Mouse (Mus musculus): ENCODE measurements around the gene Cpox. TPM values are rescaled to one million over a fixed set of nuclear protein-coding genes. Genes with fewer than 3 reads are reported as not detected.

The Cpox gene
- polyA plus RNA-seq, 1 experiment from 2014 or later, result 388 TPM

GRCm38 (mm10) chr16:58635866-58636265 is 34.2 kb upstream of the Cpox start:
- Histone ChIP-seq H3K27me3 (replicated peaks; ENCODE audit: control insufficient read depth, insufficient read depth, low read length) (no peaks in the 10 kb centered on the region), H3K4me3 (ENCODE audit: low read depth, low read length) (no peak overlapping the region), H3K4me2 (no peak overlapping the region), H3K27ac (ENCODE audit: low read depth, low read length) (no peak overlapping the region), H3K9me3 (ENCODE audit: control insufficient read depth, low read length) (no peaks in the 10 kb centered on the region), H3K9ac (ENCODE audit: low read depth, low read length) (no peak overlapping the region), H3K4me1 (replicated peaks; ENCODE audit: control insufficient read depth, insufficient read depth, low read length) (peaks cover 7% of the 10 kb centered on the region), H3K36me3 (ENCODE audit: control insufficient read depth, insufficient read depth, low read length) (no peaks in the 10 kb centered on the region)
- ATAC-seq (replicated peaks; ENCODE audit: low FRiP score) (no peak), DNase-seq (ENCODE audit: low spot score) (no peak)
- 72% methylated on average over 2 of the region's 2 CpGs for WGBS

GRCm38 (mm10) chr16:58637448-58637847 is 32.6 kb upstream of the Cpox start:
- Histone ChIP-seq H3K27me3 (replicated peaks; ENCODE audit: control insufficient read depth, insufficient read depth, low read length) (no peaks in the 10 kb centered on the region), H3K4me2 (0 out of 2 replicates have a peak overlapping the region, but pooled peaks have one; percentile 13), H3K4me1 (replicated peaks; ENCODE audit: control insufficient read depth, insufficient read depth, low read length) (peaks cover 7% of the 10 kb centered on the region), H3K9me3 (ENCODE audit: control insufficient read depth, low read length) (no peaks in the 10 kb centered on the region), H3K4me3 (ENCODE audit: low read depth, low read length) (no peak overlapping the region), H3K36me3 (ENCODE audit: control insufficient read depth, insufficient read depth, low read length) (no peaks in the 10 kb centered on the region), H3K9ac (ENCODE audit: low read depth, low read length) (no peak overlapping the region), H3K27ac (ENCODE audit: low read depth, low read length) (peak overlapping the region; percentile 28; the same call in 1 of the 2 replicates)
- 40% methylated on average over 4 of the region's 4 CpGs for WGBS
- no peak for DNase-seq (ENCODE audit: low spot score)
- peak; percentile 91 for ATAC-seq (replicated peaks; ENCODE audit: low FRiP score)

- peaks cover 7% of the 10 kb centered on the region for H3K4me1 ChIP-seq (replicated peaks; ENCODE audit: control insufficient read depth, insufficient read depth, low read length)
- H3K27ac ChIP-seq (ENCODE audit: low read depth, low read length), result peak overlapping the region; percentile 28; the same call in 1 of the 2 replicates
- H3K9ac ChIP-seq (ENCODE audit: low read depth, low read length), result no peak overlapping the region
- 0 out of 2 replicates have a peak overlapping the region, but pooled peaks have one; percentile 13 for H3K4me2 ChIP-seq
- 79% methylated on average over 7 of the region's 7 CpGs for WGBS
- H3K27me3 ChIP-seq (replicated peaks; ENCODE audit: control insufficient read depth, insufficient read depth, low read length), result no peaks in the 10 kb centered on the region
- peak; percentile 39 for ATAC-seq (replicated peaks; ENCODE audit: low FRiP score)
- no peak for DNase-seq (ENCODE audit: low spot score)
- H3K4me3 ChIP-seq (ENCODE audit: low read depth, low read length), result no peak overlapping the region
- no peaks in the 10 kb centered on the region for H3K36me3 ChIP-seq (ENCODE audit: control insufficient read depth, insufficient read depth, low read length)
- no peaks in the 10 kb centered on the region for H3K9me3 ChIP-seq (ENCODE audit: control insufficient read depth, low read length)
These were observed 32.1 kb upstream of the Cpox start for GRCm38 (mm10) chr16:58638016-58638415.

- 71% methylated on average over 3 of the region's 3 CpGs for WGBS
- no peak within 1 kb of the TSS for H3K9ac ChIP-seq (ENCODE audit: low read depth, low read length)
- no peaks in the 10 kb centered on the region for H3K27me3 ChIP-seq (replicated peaks; ENCODE audit: control insufficient read depth, insufficient read depth, low read length)
- H3K36me3 ChIP-seq (ENCODE audit: control insufficient read depth, insufficient read depth, low read length), result no peaks in the 10 kb centered on the region
- H3K4me3 ChIP-seq (ENCODE audit: low read depth, low read length), result no peak within 1 kb of the TSS
- H3K27ac ChIP-seq (ENCODE audit: low read depth, low read length), result peak within 1 kb of the TSS; percentile 28; the same call in 1 of the 2 replicates
- H3K4me1 ChIP-seq (replicated peaks; ENCODE audit: control insufficient read depth, insufficient read depth, low read length), result peaks cover 7% of the 10 kb centered on the region
- ATAC-seq (replicated peaks; ENCODE audit: low FRiP score), result no peak
- H3K4me2 ChIP-seq, result 0 out of 2 replicates have a peak within 1 kb of the TSS, but pooled peaks have one; percentile 13
- no peaks in the 10 kb centered on the region for H3K9me3 ChIP-seq (ENCODE audit: control insufficient read depth, low read length)
- no peak for DNase-seq (ENCODE audit: low spot score)
These were observed 31.4 kb upstream of the Cpox start, which contains the start of gene E330017A01Rik for GRCm38 (mm10) chr16:58638689-58639175. E330017A01Rik (minus strand) TSS chr16:58638739.

GRCm38 (mm10) chr16:58649979-58650378 is 20.1 kb upstream of the Cpox start:
- Histone ChIP-seq H3K4me3 (ENCODE audit: low read depth, low read length) (no peak overlapping the region), H3K36me3 (ENCODE audit: control insufficient read depth, insufficient read depth, low read length) (no peaks in the 10 kb centered on the region), H3K27me3 (replicated peaks; ENCODE audit: control insufficient read depth, insufficient read depth, low read length) (no peaks in the 10 kb centered on the region), H3K27ac (ENCODE audit: low read depth, low read length) (no peak overlapping the region), H3K9me3 (ENCODE audit: control insufficient read depth, low read length) (no peaks in the 10 kb centered on the region), H3K4me1 (replicated peaks; ENCODE audit: control insufficient read depth, insufficient read depth, low read length) (no peaks in the 10 kb centered on the region), H3K9ac (ENCODE audit: low read depth, low read length) (no peak overlapping the region), H3K4me2 (no peak overlapping the region)
- DNase-seq (ENCODE audit: low spot score), result no peak
- no peak for ATAC-seq (replicated peaks; ENCODE audit: low FRiP score)
- 93% methylated on average over 10 of the region's 10 CpGs for WGBS

GRCm38 (mm10) chr16:58655751-58656150 is 14.3 kb upstream of the Cpox start:
- DNase-seq (ENCODE audit: low spot score) (no peak), ATAC-seq (replicated peaks; ENCODE audit: low FRiP score) (no peak)
- Histone ChIP-seq H3K4me3 (ENCODE audit: low read depth, low read length) (no peak overlapping the region), H3K36me3 (ENCODE audit: control insufficient read depth, insufficient read depth, low read length) (no peaks in the 10 kb centered on the region), H3K27me3 (replicated peaks; ENCODE audit: control insufficient read depth, insufficient read depth, low read length) (no peaks in the 10 kb centered on the region; the same call in 1 of the 2 replicates), H3K9ac (ENCODE audit: low read depth, low read length) (no peak overlapping the region), H3K9me3 (ENCODE audit: control insufficient read depth, low read length) (no peaks in the 10 kb centered on the region), H3K4me1 (replicated peaks; ENCODE audit: control insufficient read depth, insufficient read depth, low read length) (peaks cover 4% of the 10 kb centered on the region; the same call in 1 of the 2 replicates), H3K4me2 (no peak overlapping the region), H3K27ac (ENCODE audit: low read depth, low read length) (no peak overlapping the region)

GRCm38 (mm10) chr16:58656526-58656925 is 13.6 kb upstream of the Cpox start:
- ATAC-seq (replicated peaks; ENCODE audit: low FRiP score), result no peak
- Histone ChIP-seq H3K4me3 (ENCODE audit: low read depth, low read length) (no peak overlapping the region), H3K4me1 (replicated peaks; ENCODE audit: control insufficient read depth, insufficient read depth, low read length) (peaks cover 8% of the 10 kb centered on the region), H3K27me3 (replicated peaks; ENCODE audit: control insufficient read depth, insufficient read depth, low read length) (no peaks in the 10 kb centered on the region; the same call in 1 of the 2 replicates), H3K4me2 (no peak overlapping the region), H3K9me3 (ENCODE audit: control insufficient read depth, low read length) (no peaks in the 10 kb centered on the region), H3K36me3 (ENCODE audit: control insufficient read depth, insufficient read depth, low read length) (no peaks in the 10 kb centered on the region), H3K27ac (ENCODE audit: low read depth, low read length) (no peak overlapping the region), H3K9ac (ENCODE audit: low read depth, low read length) (no peak overlapping the region)
- WGBS, result 89% methylated on average over 4 of the region's 4 CpGs
- no peak for DNase-seq (ENCODE audit: low spot score)

GRCm38 (mm10) chr16:58658668-58659067 is 11.4 kb upstream of the Cpox start:
- H3K36me3 ChIP-seq (ENCODE audit: control insufficient read depth, insufficient read depth, low read length), result no peaks in the 10 kb centered on the region
- H3K27ac ChIP-seq (ENCODE audit: low read depth, low read length), result no peak overlapping the region
- H3K9ac ChIP-seq (ENCODE audit: low read depth, low read length), result no peak overlapping the region
- H3K27me3 ChIP-seq (replicated peaks; ENCODE audit: control insufficient read depth, insufficient read depth, low read length), result no peaks in the 10 kb centered on the region; the same call in 1 of the 2 replicates
- peaks cover 21% of the 10 kb centered on the region for H3K4me1 ChIP-seq (replicated peaks; ENCODE audit: control insufficient read depth, insufficient read depth, low read length)
- no peak overlapping the region for H3K4me2 ChIP-seq
- 73% methylated on average over 6 of the region's 6 CpGs for WGBS
- ATAC-seq (replicated peaks; ENCODE audit: low FRiP score) (no peak), DNase-seq (ENCODE audit: low spot score) (no peak)
- H3K9me3 ChIP-seq (ENCODE audit: control insufficient read depth, low read length), result no peaks in the 10 kb centered on the region
- no peak overlapping the region for H3K4me3 ChIP-seq (ENCODE audit: low read depth, low read length)

GRCm38 (mm10) chr16:58661826-58662225 is 8.3 kb upstream of the Cpox start:
- WGBS, result 30% methylated on average over 5 of the region's 5 CpGs
- Histone ChIP-seq H3K27me3 (replicated peaks; ENCODE audit: control insufficient read depth, insufficient read depth, low read length) (no peaks in the 10 kb centered on the region; the same call in 1 of the 2 replicates), H3K9ac (ENCODE audit: low read depth, low read length) (peak overlapping the region; percentile 44; the same call in 1 of the 2 replicates), H3K9me3 (ENCODE audit: control insufficient read depth, low read length) (no peaks in the 10 kb centered on the region), H3K4me1 (replicated peaks; ENCODE audit: control insufficient read depth, insufficient read depth, low read length) (peaks cover 21% of the 10 kb centered on the region), H3K36me3 (ENCODE audit: control insufficient read depth, insufficient read depth, low read length) (no peaks in the 10 kb centered on the region), H3K4me2 (peak overlapping the region; percentile 53), H3K27ac (ENCODE audit: low read depth, low read length) (peak overlapping the region; percentile 90), H3K4me3 (ENCODE audit: low read depth, low read length) (no peak overlapping the region)
- peak; percentile 95 for ATAC-seq (replicated peaks; ENCODE audit: low FRiP score)
- DNase-seq (ENCODE audit: low spot score), result no peak
